Comparison of ENCODE assay signal across 31 mouse cellular contexts in genomic region chr3:68936709-68937108, GRCm38 (mm10).
"Had no signal": no experiment of that assay in that cellular context is flagged by ENCODE, and none has a peak within 500 bp of the region (broad histone marks: within the 10 kb centered on the region; RNA-seq: fewer than 3 reads in every experiment).

No protein-coding gene starts in this region.

- H3K36me3 ChIP-seq: midbrain, embryonic 15.5 days had no signal

- H3K9ac ChIP-seq: limb, embryonic 12.5 days; limb, embryonic 13.5 days; limb, embryonic 15.5 days; liver, embryonic 12.5 days; liver, embryonic 13.5 days; liver, embryonic 14.5 days; liver, embryonic 15.5 days; liver, postnatal 0 days; lung, embryonic 14.5 days; lung, embryonic 15.5 days; midbrain, embryonic 12.5 days; midbrain, embryonic 15.5 days; neural tube, embryonic 12.5 days had no signal

- H3K27ac ChIP-seq: limb, embryonic 10.5 days; limb, embryonic 12.5 days; limb, embryonic 13.5 days; limb, embryonic 15.5 days; liver, embryonic 12.5 days; liver, embryonic 13.5 days; liver, embryonic 14.5 days; liver, embryonic 15.5 days; lung, embryonic 15.5 days; macrophage; midbrain, embryonic 10.5 days; midbrain, embryonic 12.5 days; midbrain, embryonic 15.5 days; neural tube, embryonic 12.5 days had no signal

- ATAC-seq: liver, embryonic 12.5 days; liver, postnatal 0 days; lung, postnatal 0 days; midbrain, embryonic 15.5 days; midbrain, embryonic 16.5 days had no signal

- H3K4me3 ChIP-seq: limb, embryonic 10.5 days; limb, embryonic 12.5 days; limb, embryonic 13.5 days; limb, embryonic 15.5 days; liver, embryonic 12.5 days; liver, embryonic 13.5 days; liver, embryonic 15.5 days; lung, embryonic 15.5 days; megakaryocyte, embryonic 14.5 days; midbrain, embryonic 10.5 days; midbrain, embryonic 12.5 days; midbrain, embryonic 15.5 days; myocyte; neural tube, embryonic 12.5 days had no signal

- DNase-seq: left cerebral cortex, postnatal 4 days; liver; liver, embryonic 13.5 days; liver, postnatal 0 days; lung, adult 18-20 months; lung, adult 2 months; lung, embryonic 14.5 days; lung, postnatal 10 days; lung, postnatal 14 days; lung, postnatal 36 days; lung, postnatal 4 days; midbrain, embryonic 14.5 days had no signal

- H3K9me3 ChIP-seq: limb, embryonic 10.5 days; limb, embryonic 13.5 days; limb, embryonic 15.5 days; liver, embryonic 12.5 days; liver, embryonic 13.5 days; liver, embryonic 15.5 days; lung, embryonic 15.5 days; megakaryocyte, embryonic 14.5 days; midbrain, embryonic 10.5 days; midbrain, embryonic 15.5 days; neural tube, embryonic 12.5 days had no signal

- H3K4me2 ChIP-seq: limb, embryonic 12.5 days; limb, embryonic 13.5 days; limb, embryonic 15.5 days; liver, embryonic 11.5 days; liver, embryonic 12.5 days; liver, embryonic 13.5 days; liver, embryonic 15.5 days; lung, embryonic 14.5 days; lung, embryonic 15.5 days; midbrain, embryonic 11.5 days; midbrain, embryonic 12.5 days; midbrain, embryonic 15.5 days; neural tube, embryonic 12.5 days had no signal

- H3K4me1 ChIP-seq: limb, embryonic 13.5 days; limb, embryonic 15.5 days; liver, embryonic 12.5 days; liver, embryonic 13.5 days; liver, embryonic 15.5 days; lung, embryonic 15.5 days; midbrain, embryonic 10.5 days; midbrain, embryonic 12.5 days; midbrain, embryonic 15.5 days; neural tube, embryonic 12.5 days had no signal

- H3K27me3 ChIP-seq: limb, embryonic 12.5 days; limb, embryonic 13.5 days; limb, embryonic 15.5 days; liver, embryonic 12.5 days; liver, embryonic 13.5 days; liver, embryonic 15.5 days; lung, embryonic 15.5 days; megakaryocyte, embryonic 14.5 days; midbrain, embryonic 12.5 days; midbrain, embryonic 15.5 days; neural tube, embryonic 12.5 days had no signal
